Mouse (Mus musculus) megakaryocyte, embryonic 14.5 days (primary cell): ENCODE data around the gene Lhx1.

ENCODE experiments used
- FLI1 ChIP-seq: IDR thresholded peaks from 2 replicates; pipeline ENCODE4 v1.6.1; 2012; ENCODE audit warnings: low read length, inconsistent platforms, mixed read lengths
- GATA1 ChIP-seq: IDR thresholded peaks from 3 replicates; pipeline ENCODE4 v1.6.1; 2012; ENCODE audit warnings: mixed read lengths, low read length, inconsistent platforms, borderline replicate concordance

GRCm38 (mm10) chr11:84526976-84527860 is 1.9 kb upstream of the Lhx1 start:
- no peak for TF ChIP-seq GATA1
- TF ChIP-seq FLI1, result no peak
